Mouse (Mus musculus): ENCODE measurements around the gene Gspt1. TPM values are rescaled to one million over a fixed set of nuclear protein-coding genes. Genes with fewer than 3 reads are reported as not detected.
A peak's percentile ranks its signal among the peaks of the same experiment; 100 is the strongest.

The Gspt1 gene
- total and polyA plus RNA-seq, 3 experiments: 84.4 to 547 (median 376) TPM

DNA sequence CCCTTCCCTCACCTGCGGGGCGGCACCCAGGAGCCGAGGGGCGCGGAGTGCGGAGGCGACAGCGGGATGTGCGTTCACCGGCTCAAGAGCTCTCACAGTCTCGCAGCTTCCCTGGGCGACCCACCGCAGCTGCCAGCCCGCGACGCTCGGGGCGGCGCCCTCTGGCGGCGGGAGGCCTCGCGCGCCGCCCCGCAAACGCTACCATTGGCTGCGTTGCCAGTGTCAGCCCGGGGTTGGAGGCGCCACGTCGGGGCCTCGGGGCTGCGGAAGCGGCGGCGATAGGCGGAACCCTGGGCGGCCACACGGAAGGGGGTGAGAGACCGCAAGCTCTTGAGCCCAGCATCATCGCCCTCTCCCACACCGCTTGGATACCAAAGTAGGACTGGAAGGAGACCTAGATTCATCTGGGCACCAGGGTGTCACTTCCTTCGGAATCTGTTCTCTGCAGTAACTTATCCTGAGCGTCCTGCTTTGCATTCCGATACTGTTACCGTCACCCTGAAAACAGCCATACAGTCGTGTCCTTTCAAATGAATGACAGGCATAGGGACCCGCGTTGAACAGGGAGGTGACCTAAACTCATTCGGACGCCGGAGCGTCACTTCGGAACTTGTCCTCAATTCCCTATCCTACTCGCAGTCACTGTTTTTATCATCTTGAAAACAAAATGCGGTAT lies 77.8 kb downstream of the Gspt1 start, which contains the start of gene Zc3h7a (continued):
- TF ChIP-seq MAFK (IDR thresholded peaks at IDR 0.05; ENCODE audit: borderline replicate concordance, low read depth, low read length) (no peak), POLR2AphosphoS5 (IDR thresholded peaks at IDR 0.05; ENCODE audit: borderline replicate concordance, low read depth, low read length) (no peak), ZC3H11A (IDR thresholded peaks at IDR 0.05; ENCODE audit: low read depth, low read length) (no peak), SIN3A (IDR thresholded peaks at IDR 0.05; ENCODE audit: low read length) (peak; percentile 83; the same call in 1 of the 2 replicates), EP300 (IDR thresholded peaks at IDR 0.05; ENCODE audit: low read depth in 1 of 2, low read length in 2 of 2) (no peak), ETS1 (IDR thresholded peaks at IDR 0.05; ENCODE audit: low read depth, low read length) (peak; percentile 67; the same call in 1 of the 2 replicates), ZMIZ1 (IDR thresholded peaks at IDR 0.05; ENCODE audit: low read depth, low read length) (peak; percentile 82), MAZ (IDR thresholded peaks at IDR 0.05; ENCODE audit: low read depth, low read length) (peak; percentile 67; the same call in 1 of the 2 replicates), RAD21 (IDR thresholded peaks at IDR 0.05; ENCODE audit: low read depth, low read length) (no peak), CHD1 (IDR thresholded peaks at IDR 0.05; ENCODE audit: low read depth, low read length) (no peak), NELFE (IDR thresholded peaks at IDR 0.05; ENCODE audit: low read depth, low read length) (peak; percentile 85), CTCF (IDR thresholded peaks at IDR 0.05 in 2 of 3, conservative IDR thresholded peaks at IDR 0.05 in 1 of 3; ENCODE audit: control insufficient read depth in 1 of 3, insufficient read depth in 1 of 3, low read depth in 2 of 3, low read length in 3 of 3, poor library complexity in 1 of 3, severe bottlenecking in 1 of 3) (peak; percentile 50 to 91 (median 78); a peak in 5 of 6 replicates), TBP (IDR thresholded peaks at IDR 0.05; ENCODE audit: low read depth, low read length) (peak; percentile 85), MAX (IDR thresholded peaks at IDR 0.05; ENCODE audit: low read length) (0 out of 2 replicates have a peak, but pooled peaks have one; percentile 42), RCOR1 (IDR thresholded peaks at IDR 0.05; ENCODE audit: low read depth, low read length) (no peak), POLR2A (IDR thresholded peaks at IDR 0.05; ENCODE audit: control insufficient read depth in 1 of 2, insufficient read depth in 1 of 2, low read depth in 1 of 2, low read length in 2 of 2, poor library complexity in 1 of 2) (peak; percentile 62 to 87; a peak in 3 of 4 replicates), ZKSCAN1 (IDR thresholded peaks at IDR 0.05; ENCODE audit: low read depth, low read length) (no peak), POLR2AphosphoS2 (IDR thresholded peaks at IDR 0.05; ENCODE audit: low read length) (peak; percentile 80; the same call in 1 of the 2 replicates), MYB (IDR thresholded peaks at IDR 0.05; ENCODE audit: low read depth, low read length) (no peak), HCFC1 (IDR thresholded peaks at IDR 0.05; ENCODE audit: low read depth, low read length) (peak; percentile 74), UBTF (IDR thresholded peaks at IDR 0.05; ENCODE audit: borderline replicate concordance, insufficient read depth, low read depth, low read length) (no peak), MEF2A (IDR thresholded peaks at IDR 0.05; ENCODE audit: extremely low read depth, insufficient replicate concordance, low read depth, low read length, poor library complexity, severe bottlenecking) (no peak), GABPA (IDR thresholded peaks at IDR 0.05; ENCODE audit: low read depth, low read length) (peak; percentile 61; the same call in 1 of the 2 replicates)

Measured in MEL (cell line).